Mouse (Mus musculus) lung, postnatal 0 days (tissue): ENCODE measurements at regions not wholly inside any gene's neighbourhood (a gene's known extent, or its start where the extent isn't known, plus 50 kb on each side); places are given as distances from the start of the nearest gene placed in this dataset.

Experiments used
- ATAC-seq: fragments of 200-750 bp; cut with Nextera tagmentation; 2 replicates; pipeline ENCODE4 v1.8.0; 2017; ENCODE audit warnings: moderate library complexity
- DNase-seq: peaks from one replicate; pipeline ENCODE4 v3.0.0-alpha.2; 2016; ENCODE audit warnings: low spot score
- H3K27ac ChIP-seq: fragments of 300-500 bp; sonication (generic); 2 replicates; pipeline ENCODE4 v1.5.1; 2014; ENCODE audit warnings: antibody characterized with exemption, mild to moderate bottlenecking, low read length, mixed read lengths
- H3K27me3 ChIP-seq: fragments of 300-500 bp; sonication (generic); replicated peaks from 2 replicates; pipeline ENCODE4 v1.6.1; 2014; ENCODE audit warnings: low read length, mixed read lengths; ENCODE audit not compliant: insufficient read depth
- H3K36me3 ChIP-seq: fragments of 300-500 bp; sonication (generic); 2 replicates; pipeline ENCODE4 v1.6.1; 2014; ENCODE audit warnings: low read length, mixed read lengths; ENCODE audit not compliant: insufficient read depth
- H3K4me1 ChIP-seq: fragments of 300-500 bp; sonication (generic); 2 replicates; pipeline ENCODE4 v1.6.1; 2014; ENCODE audit warnings: antibody characterized with exemption, low read depth, low read length, mixed read lengths; ENCODE audit not compliant: insufficient read depth
- H3K4me2 ChIP-seq: fragments of 300-500 bp; sonication (generic); replicated peaks from 2 replicates; pipeline ENCODE4 v1.6.1; 2014; ENCODE audit warnings: low read depth, mild to moderate bottlenecking, low read length, moderate library complexity, mixed read lengths
- H3K4me3 ChIP-seq: fragments of 300-500 bp; sonication (generic); 2 replicates; pipeline ENCODE4 v1.5.1; 2014; ENCODE audit warnings: low read depth, low read length
- H3K9ac ChIP-seq: fragments of 300-500 bp; sonication (generic); replicated peaks from 2 replicates; pipeline ENCODE4 v1.6.1; 2014; ENCODE audit warnings: low read depth, mild to moderate bottlenecking
- H3K9me3 ChIP-seq: fragments of 300-500 bp; sonication (generic); 2 replicates; pipeline ENCODE4 v1.6.1; 2016; ENCODE audit warnings: low read length, mixed read lengths
- CTCF ChIP-seq: IDR thresholded peaks from 2 replicates; pipeline ENCODE4 v1.5.1; 2016; ENCODE audit warnings: antibody characterized with exemption, mild to moderate bottlenecking
- EP300 ChIP-seq: IDR thresholded peaks from 2 replicates; pipeline ENCODE4 v1.6.1; 2016; ENCODE audit warnings: antibody characterized with exemption, mild to moderate bottlenecking, control low read depth
- WGBS: fragments of 180-500 bp; shearing (Covaris S2); extraction: QIAGEN DNeasy Blood & Tissue Kit; methylation state at CpG from one replicate; pipeline ENCODE4 v1.1.7; 2014; 5-methylcytosine and 5-hydroxymethylcytosine counted together

DNA sequence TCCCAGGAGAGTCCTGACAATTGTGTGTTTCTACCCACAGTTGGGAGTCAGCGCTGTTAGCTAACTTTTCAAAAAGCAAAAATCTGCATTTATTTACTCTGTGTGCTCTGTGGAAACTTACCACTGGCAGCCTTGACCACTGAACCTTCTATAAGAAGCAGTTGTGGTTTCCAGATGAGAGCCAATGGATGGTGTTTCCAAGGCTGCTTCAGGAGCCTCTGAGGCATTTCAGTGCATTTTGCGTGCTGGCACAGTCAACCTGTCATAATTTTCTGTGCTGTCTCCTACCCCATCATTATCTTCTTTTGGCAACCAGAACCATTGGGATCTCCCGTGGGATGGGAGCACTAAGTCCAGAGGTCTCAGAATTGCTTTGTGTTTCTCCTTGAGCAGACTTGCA lies 60.3 kb downstream of the 4930544G11Rik start:
- Histone ChIP-seq H3K27me3 (no peaks in the 10 kb centered on the region), H3K4me3 (no peak overlapping the region), H3K9ac (no peak overlapping the region), H3K27ac (no peak overlapping the region), H3K36me3 (no peaks in the 10 kb centered on the region), H3K4me1 (no peaks in the 10 kb centered on the region), H3K9me3 (no peaks in the 10 kb centered on the region), H3K4me2 (no peak overlapping the region)
- DNase-seq = no peak
- WGBS = 89% methylated on average over 3 of the region's 3 CpGs
- TF ChIP-seq EP300 = no peak
- no peak for TF ChIP-seq CTCF
- no peak for ATAC-seq

GRCm38 (mm10) chr6:66023531-66023930 lies 71.1 kb downstream of the 4930544G11Rik start:
- DNase-seq (no peak), ATAC-seq (no peak)
- Histone ChIP-seq H3K4me1 (no peaks in the 10 kb centered on the region), H3K36me3 (no peaks in the 10 kb centered on the region), H3K4me2 (no peak overlapping the region), H3K9ac (no peak overlapping the region), H3K4me3 (no peak overlapping the region), H3K9me3 (no peaks in the 10 kb centered on the region), H3K27me3 (no peaks in the 10 kb centered on the region), H3K27ac (no peak overlapping the region)
- WGBS = 75% methylated on average over 1 of the region's 1 CpGs
- no peak for TF ChIP-seq EP300
- no peak for TF ChIP-seq CTCF

DNA sequence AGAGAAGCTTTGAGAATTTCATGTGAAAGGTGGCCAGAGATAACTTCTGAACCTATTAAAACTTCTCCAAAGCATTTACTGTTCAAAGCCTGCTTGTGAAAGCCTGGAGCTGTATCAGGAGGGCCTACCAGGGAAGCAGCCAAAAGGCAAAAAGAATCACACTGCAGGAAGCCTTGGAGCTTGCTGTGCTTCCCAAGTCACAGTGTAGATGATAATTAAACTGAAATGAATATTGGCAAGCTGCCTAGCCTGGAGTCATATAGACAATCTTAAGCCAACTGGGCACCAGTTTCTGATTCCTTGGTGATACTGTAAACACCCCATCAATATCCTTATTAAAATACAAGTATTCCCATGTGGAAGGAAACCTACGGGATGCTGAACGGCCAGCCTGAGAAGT lies 84.4 kb downstream of the 4930544G11Rik start:
- 77% methylated on average over 2 of the region's 2 CpGs for WGBS
- ATAC-seq = no peak
- no peak overlapping the region for H3K4me3 ChIP-seq
- no peak overlapping the region for H3K9ac ChIP-seq
- no peak overlapping the region for H3K27ac ChIP-seq
- no peak for TF ChIP-seq CTCF
- no peak for TF ChIP-seq EP300
- no peaks in the 10 kb centered on the region for H3K36me3 ChIP-seq
- no peaks in the 10 kb centered on the region for H3K27me3 ChIP-seq
- no peaks in the 10 kb centered on the region for H3K9me3 ChIP-seq
- no peak for DNase-seq
- H3K4me1 ChIP-seq = no peaks in the 10 kb centered on the region
- no peak overlapping the region for H3K4me2 ChIP-seq

DNA sequence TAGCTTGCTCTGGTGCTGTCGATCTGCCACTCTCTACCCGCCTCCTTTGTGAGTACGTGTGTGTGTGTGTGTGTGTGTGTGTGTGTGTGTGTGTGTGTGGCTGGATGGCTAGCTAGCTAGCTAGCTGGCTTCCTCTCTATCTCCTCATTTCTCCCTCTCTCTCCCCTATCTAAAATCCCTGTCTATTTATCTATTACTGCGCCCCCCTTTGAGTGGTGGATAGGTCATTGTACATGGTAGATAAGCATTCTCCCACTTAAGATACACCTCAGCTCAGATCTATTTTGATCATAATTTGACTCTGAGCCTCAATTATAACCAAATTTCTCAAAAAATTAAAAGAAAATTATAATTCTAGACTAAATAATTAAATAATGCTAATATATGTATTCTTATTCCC lies 99.4 kb downstream of the 4930544G11Rik start:
- TF ChIP-seq CTCF (no peak), EP300 (no peak)
- Histone ChIP-seq H3K36me3 (no peaks in the 10 kb centered on the region), H3K4me1 (no peaks in the 10 kb centered on the region), H3K9ac (no peak overlapping the region), H3K9me3 (no peaks in the 10 kb centered on the region), H3K4me3 (no peak overlapping the region), H3K4me2 (no peak overlapping the region), H3K27me3 (no peaks in the 10 kb centered on the region), H3K27ac (no peak overlapping the region)
- ATAC-seq (no peak), DNase-seq (no peak)
- 80% methylated on average over 4 of the region's 4 CpGs for WGBS

DNA sequence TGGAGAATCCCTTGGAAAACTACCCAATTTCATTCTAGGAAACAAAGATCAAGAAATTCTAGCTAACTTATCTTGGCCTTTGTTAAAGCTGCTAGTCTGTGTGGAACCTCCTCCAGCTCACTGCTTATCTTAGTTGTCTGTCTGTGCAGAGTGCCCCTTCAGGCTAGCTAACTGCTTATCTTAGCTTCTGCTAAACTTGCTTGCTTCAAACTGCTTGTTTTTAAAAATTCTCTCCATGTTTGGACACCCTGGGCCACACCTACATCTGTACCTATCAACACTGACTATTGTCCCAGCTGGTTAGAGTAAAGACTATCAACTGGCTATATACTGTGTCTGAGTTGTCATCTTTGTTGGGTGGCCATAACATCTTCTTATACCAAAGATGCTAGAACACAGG lies 100.0 kb downstream of the 4930544G11Rik start:
- Histone ChIP-seq H3K9ac (no peak overlapping the region), H3K36me3 (no peaks in the 10 kb centered on the region), H3K27me3 (no peaks in the 10 kb centered on the region), H3K4me2 (no peak overlapping the region), H3K4me3 (no peak overlapping the region), H3K4me1 (no peaks in the 10 kb centered on the region), H3K27ac (no peak overlapping the region), H3K9me3 (no peaks in the 10 kb centered on the region)
- DNase-seq = no peak
- ATAC-seq = no peak
- no peak for TF ChIP-seq CTCF
- TF ChIP-seq EP300 = no peak

- H3K9ac ChIP-seq = no peak overlapping the region
- H3K4me1 ChIP-seq = no peaks in the 10 kb centered on the region
- no peaks in the 10 kb centered on the region for H3K36me3 ChIP-seq
- DNase-seq (no peak), ATAC-seq (no peak)
- no peak overlapping the region for H3K27ac ChIP-seq
- H3K4me3 ChIP-seq = no peak overlapping the region
- H3K4me2 ChIP-seq = no peak overlapping the region
- TF ChIP-seq CTCF = no peak
- no peak for TF ChIP-seq EP300
- H3K27me3 ChIP-seq = no peaks in the 10 kb centered on the region
- WGBS = 46% methylated on average over 2 of the region's 2 CpGs
- no peaks in the 10 kb centered on the region for H3K9me3 ChIP-seq
These were observed 100.8 kb downstream of the 4930544G11Rik start for GRCm38 (mm10) chr6:66053197-66053596.

DNA sequence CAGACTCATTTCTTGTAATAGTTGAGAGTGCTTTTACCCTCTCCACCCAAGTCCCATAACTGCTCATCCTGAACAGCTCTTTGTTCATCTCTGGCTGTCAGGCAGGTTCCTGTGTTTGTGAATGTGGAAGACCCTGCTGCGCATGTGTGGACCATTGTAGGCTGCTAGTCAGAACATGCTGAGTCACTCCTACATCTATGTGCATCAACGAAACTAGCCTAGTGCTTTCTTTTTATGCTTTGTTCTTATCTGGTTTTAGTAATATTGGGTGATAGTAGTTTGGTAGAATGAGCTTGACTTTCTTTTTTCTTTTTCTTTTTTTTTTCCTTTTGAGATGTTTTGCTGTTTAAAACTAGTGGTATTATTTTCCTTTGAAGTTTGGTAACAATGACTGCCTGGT lies 116.5 kb downstream of the 4930544G11Rik start:
- Histone ChIP-seq H3K4me3 (no peak overlapping the region), H3K9ac (no peak overlapping the region), H3K27ac (no peak overlapping the region), H3K9me3 (no peaks in the 10 kb centered on the region), H3K4me2 (no peak overlapping the region), H3K27me3 (no peaks in the 10 kb centered on the region), H3K36me3 (no peaks in the 10 kb centered on the region; the same call in 1 of the 2 replicates), H3K4me1 (no peaks in the 10 kb centered on the region)
- ATAC-seq = no peak
- DNase-seq = no peak
- WGBS = 62% methylated on average over 2 of the region's 2 CpGs
- TF ChIP-seq EP300 = no peak
- TF ChIP-seq CTCF = no peak
